Mouse (Mus musculus) gastrocnemius, adult 18-20 months (tissue): ENCODE measurements around the gene Pdxk. TPM values are rescaled to one million over a fixed set of nuclear protein-coding genes. Genes with fewer than 3 reads are reported as not detected.

Experiments
- DNase-seq: peaks from one replicate; pipeline ENCODE4 v3.0.0; 2021; ENCODE audit warnings: low spot score
- total RNA-seq, 2 experiments: library from RNA; stranded (reverse); gene quantifications; 2 replicates each; pipeline ENCODE4 v1.2.3; 2021

Pdxk gene
- total RNA-seq, 2 experiments from 2014 or later, result 6.2 to 7.1 TPM

DNA sequence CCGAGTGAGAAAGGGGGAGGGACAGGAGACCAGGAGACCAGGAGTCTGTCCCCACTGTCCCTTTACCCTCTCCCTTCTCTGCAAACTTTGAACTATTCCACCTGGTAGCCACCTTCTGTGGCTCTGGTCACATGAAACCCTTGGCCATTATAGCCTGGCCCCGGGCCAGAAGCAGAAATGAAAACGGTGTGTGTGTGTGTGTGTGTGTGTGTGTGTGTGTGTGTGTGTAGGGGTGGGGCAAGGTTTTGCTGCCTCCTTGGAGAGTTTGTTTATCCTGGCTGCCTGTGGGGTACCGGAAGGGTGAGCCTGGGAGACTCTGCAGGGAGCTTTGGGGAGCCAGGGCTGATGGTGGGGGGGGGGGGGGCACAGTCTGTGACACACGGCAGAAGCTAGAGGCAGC lies 4.3 kb downstream of the Pdxk start:
- DNase-seq, result no peak

DNA sequence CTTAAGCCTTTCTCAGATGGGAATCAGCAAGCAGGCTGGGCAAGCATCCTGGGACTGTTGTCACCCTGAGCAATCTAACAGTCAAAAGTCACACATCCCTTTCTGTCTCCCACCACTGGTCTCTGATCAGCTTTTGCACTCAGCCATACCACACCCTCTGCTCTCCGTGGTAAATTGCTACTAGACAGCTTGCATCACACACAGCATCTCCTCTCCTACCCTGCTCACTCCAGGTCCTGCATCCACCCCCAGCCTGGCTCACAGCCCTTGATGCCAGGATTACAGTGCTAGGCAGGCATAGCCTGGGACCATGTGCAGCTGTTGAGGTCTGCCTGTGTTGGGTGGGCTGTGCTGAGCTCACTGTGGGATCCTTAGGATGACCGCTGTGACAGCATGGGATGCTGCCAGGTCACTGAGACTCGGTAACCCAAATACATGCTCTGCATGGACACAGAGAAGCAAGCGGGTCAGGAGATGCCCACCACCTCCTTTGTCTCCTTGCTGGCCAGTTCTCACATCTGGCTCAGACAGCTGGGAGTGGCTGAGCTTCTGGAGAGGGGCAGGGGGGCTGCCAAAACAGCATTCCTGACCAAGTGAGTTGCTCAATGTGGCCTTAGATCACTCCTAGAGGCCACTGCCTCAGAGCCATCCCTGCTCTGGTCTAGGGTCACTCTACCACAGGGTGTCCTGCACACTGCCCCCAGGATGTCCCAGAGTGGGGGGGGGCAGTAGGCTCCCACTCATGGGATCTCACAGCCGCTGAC lies 6.2 kb downstream of the Pdxk start:
- DNase-seq, result peak; percentile 53

DNA sequence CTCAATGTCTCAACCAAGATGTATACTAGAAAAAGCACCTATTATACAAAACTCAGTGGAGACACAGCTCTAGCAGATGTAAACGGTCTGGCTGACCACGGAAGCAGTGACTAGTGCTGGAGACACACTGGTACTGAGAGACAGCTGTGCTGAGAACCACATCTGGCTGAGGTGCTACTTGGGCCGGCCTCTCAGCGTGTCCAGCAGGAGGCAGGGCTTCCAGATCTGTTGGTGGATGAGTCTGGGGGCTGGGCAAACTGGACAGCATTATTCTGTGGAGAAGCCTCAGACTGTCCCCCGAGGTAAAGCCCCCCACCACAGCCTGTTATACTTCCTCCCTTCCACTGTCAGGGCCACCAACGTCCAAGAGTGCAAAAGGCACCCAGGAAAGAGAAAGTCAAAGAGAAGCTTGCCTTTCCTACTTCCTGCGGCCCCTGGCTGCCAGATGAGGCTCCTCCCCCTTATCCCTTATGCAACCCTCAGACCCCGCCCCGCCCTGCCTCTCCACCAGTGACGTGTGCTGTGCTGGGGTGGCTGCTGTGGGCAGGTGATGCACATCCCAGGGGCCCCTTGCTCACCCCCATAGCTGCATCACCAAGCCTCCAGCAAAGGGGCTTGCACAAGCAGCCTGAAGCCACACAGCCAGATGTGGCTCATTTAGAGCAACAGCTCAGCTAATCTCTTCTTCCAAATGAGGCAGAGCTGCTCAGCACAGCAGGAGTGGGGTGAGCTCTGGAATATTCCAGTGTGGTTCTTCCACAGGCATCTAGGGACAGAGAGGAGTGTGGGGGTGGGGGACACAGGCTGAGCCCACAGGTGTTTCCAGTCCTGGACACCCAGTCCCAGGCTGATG lies 7.1 kb downstream of the Pdxk start:
- peak; percentile 78 for DNase-seq

DNA sequence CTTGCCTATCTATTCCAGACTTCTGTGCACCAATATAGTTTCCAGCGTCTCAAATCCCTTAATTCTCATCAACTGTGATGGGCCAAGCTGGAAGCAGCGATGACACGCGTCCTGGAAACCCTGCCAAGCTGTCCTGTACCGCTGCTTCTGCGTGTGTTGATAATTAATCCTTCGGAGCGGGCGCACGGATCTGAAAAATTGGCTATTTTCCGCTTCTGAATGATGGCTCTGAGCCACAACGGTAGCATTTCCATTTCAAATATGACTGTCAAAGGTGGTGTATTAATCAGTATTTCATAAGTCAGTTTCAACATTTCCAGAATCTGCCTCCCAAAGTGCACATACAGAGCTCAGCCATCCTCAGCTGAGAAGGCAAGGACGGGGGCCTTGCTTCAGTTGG lies 8.1 kb downstream of the Pdxk start:
- DNase-seq, result no peak

DNA sequence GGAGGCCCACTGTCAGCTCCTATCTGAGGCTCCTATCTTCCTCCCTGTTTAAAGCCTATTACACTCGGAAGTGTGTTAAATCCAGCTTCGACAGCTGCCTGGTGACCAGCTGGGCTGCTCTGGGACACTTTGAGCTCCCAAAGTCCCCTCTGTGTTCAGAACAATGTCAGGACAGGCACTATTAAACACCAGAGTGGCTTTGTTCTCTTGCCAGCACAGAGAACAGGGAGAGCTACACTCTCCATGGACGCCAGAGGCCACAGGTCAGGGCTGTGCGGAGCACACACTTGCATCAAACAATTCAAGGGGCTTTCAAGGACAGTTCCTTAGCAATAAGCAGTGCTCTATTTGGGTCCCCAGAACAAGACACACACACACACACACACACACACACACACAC lies 12.1 kb downstream of the Pdxk start:
- DNase-seq, result no peak

DNA sequence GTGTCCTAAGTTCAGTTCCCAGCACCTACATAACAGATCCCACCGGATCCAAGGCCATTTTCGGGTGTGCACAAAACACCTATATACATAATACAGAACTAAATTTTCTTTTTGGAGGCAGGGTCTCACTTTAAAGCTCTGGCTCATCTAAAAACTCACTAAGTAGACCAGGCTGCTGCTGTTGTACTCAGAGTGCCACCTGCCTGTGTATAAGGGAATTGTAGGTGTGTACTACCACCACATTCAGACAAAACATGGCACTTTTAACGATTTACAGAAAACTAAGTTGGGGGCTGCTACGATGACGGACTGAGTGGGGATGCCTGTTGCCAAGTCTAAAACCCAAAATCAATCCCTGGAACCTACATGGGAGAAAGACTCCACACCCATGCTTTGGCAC lies 14.0 kb downstream of the Pdxk start:
- DNase-seq, result no peak

DNA sequence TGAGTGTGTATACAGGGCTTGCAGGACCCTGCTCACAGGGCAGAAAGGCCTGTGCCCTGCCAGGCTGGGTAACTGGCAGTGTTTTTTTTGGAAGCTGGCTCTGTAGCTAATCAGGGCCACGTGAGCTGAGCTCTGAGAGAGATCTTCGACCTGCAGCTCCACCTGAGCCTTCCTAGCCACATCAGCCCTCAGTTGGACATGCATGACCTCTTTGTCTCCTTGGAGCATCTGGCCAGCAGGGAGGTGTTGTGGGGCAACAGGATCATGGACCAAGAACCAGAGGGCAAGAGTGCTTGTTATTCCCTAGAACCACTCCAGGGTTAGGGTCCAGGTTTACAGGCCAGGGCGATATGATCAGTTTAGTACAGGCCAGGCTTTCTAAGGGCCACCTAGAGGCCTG lies 17.4 kb downstream of the Pdxk start:
- DNase-seq, result no peak

DNA sequence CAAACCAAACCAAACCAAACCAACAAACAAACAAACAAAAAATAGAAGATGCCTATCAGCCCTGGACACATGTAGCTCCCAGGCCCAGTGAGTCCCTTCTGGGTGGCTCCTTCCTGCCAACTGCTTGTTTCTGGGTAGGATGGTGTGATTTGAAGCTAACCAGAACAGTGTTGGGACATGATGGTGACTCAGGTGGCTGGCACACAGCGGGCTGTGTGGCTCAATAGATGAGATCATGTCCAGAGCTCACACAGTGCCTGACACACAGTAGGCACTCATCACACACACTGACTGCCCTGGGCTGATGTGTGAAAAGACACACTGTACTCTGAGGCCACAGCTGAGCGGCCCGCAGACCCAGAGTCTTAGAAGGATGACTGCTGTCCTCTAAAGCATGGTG lies 18.6 kb downstream of the Pdxk start:
- no peak for DNase-seq

DNA sequence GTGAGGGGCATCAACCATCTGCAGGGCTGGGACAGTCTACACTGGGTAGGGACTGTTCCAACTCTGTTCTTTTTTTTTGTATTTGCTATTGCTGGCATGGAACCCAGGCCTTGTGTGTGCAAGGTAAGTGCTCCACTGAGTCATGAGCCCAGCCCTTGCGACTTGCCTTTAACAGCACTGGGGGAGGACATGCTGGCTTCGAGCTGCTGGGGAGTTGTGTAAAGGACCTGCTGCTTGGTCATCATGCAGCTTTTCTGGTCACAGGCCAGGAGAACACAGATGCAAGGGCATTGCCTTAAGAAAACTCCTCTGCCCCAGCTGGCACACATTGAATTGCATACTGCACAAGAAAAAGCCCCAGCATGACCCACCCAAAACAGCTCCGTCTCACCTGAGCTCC lies 22.5 kb downstream of the Pdxk start:
- no peak for DNase-seq

DNA sequence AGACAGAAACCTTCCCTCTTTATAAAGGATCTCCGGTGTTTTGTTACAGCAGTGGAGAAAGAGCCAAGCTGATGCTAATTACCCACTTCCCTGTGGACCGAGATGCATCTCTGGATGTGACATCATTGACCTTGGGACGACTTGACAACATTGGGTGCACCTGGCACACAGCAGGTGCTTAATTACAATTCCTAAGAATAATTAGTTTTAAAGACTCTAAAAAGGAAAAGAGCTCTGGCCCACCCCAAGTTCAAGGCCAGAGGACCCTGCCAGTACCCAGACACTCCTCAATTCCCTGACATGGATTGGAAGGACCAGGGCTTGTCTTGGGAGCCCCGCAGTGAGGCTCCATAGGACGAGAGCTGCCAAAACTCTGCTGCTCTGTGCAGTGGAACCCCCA lies 23.2 kb downstream of the Pdxk start:
- DNase-seq, result no peak

DNA sequence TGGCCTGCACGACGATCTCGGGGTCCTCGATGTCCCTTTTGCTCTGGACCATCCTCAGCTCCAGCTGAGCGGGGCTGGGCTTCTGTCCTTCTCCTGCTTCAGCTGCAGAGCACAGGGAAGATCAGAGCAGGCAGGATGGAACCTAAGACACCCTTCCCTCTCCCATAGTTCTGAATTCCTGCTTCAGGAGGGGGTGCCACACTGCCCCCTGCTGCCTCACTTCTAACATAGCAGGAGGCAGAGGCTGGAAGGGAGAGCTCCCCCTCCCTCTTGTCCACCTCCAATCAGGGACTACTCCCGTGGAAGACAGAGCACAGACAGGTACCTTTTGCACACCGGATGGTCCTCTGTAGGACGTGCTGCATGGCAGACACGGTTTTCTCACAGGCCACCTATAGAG lies 24.0 kb downstream of the Pdxk start:
- no peak for DNase-seq

DNA sequence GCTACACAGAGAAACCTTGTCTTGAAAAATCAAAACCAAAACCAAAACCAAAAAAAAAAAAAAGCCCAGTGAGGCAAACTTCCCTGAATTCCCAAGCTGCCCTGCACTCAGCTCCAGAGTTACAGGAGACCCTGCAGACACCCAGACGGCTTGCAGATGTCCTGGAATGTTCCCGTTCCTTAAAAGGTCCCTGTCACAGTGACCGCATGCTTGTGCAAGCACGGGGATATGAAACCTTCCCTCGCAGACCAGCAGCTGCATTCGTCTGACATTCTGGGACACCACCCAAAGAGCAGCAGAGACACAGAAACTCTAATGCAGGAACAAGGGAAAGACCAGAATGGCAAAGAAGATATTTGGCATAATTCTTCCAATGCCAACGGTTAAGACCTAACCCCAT lies 24.8 kb downstream of the Pdxk start:
- DNase-seq, result no peak

DNA sequence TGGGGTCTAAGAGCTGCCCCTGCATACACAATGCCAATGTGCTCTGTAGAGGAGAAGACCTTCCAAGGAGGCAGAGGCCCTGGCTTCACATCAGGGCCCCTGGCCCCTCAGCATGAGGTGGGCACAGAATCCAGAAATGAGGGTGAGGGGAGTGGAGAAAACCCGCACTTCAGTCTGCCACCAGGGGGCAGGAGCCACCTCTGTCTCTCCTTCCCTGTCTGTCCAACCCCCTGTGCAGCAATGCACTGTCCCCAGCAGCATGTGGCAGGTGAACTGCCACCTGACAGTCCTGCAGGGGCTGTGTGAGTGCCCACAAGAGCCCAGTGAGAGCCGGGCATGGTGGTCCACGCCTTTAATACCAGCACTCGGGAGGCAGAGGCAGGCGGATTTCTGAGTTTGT lies 25.2 kb downstream of the Pdxk start:
- DNase-seq, result no peak

DNA sequence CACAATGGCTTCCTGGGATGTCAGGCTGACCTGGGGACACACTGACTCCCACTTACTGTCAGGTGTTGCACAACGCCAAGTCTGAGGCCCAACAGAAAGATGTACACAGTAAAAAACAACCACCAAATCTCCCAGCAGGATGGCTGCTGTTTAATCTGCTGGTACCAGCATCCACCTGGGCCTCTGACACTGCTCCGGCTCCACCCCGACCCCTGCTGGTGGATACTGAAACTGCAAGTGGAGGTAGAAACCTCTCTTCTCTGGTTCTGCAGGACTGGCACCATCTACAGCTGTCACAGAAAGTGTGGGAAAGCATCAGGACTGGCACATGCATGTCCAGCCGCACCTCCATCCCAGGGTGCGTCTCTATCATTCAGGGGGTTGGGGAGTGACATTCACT lies 26.7 kb downstream of the Pdxk start:
- DNase-seq, result peak; percentile 73

DNA sequence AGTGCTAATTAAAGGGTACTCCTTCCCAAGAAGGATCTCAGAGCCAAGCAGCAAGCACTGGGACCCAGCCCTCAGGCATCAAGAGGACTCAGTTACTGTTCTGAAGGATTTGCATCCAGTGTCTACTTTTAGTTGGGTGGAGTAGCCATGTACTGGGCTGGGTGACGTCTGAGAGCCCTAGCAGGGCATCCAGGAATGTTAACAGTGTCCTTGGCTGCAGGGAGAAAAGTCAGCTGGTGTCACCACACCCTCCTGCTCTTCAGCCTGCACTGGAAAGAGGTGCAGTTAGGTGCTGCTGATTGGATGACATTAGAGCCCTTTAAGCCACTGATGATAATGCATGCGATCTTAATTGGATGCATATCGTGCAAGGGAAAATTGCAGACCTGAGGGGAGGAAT lies 31.9 kb downstream of the Pdxk start:
- no peak for DNase-seq

DNA sequence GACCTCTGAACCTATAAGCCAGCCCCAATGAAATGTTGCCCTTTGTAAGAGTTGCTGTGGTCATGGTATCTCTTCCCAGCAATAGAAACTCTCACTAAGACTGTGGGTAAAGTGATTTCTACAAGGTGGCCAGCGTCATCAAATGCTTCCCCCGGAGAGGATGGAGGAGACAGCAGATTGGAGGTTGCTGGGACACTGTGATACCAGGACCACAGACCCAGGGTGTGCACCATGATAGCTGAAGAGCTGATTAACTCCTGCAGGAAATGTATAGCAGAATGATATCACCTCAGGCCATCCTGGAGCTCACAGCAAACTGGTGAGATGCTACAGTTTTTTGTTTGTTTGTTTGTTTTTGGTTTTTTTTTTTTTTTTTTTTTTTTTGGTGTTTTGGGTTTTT lies 35.0 kb downstream of the Pdxk start:
- no peak for DNase-seq

DNA sequence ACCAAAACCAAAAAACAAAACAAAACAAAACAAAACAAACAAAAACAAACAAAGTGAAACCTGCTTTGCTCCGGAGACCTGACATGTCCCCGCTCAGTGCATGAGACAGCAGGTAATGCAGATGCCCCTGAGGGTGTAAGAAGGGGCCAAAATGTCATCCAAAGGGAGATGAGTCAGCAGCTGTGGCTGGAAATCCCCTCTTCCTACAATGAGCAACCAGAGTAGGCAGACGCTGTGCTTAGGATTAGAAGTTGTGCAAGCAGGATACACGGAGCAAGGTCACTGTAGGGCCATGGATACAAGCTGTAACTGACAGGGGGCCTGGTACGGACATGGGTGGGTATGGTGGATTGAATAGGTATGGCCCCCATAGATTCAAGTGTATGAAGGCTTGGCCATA lies 35.6 kb downstream of the Pdxk start:
- DNase-seq, result no peak

DNA sequence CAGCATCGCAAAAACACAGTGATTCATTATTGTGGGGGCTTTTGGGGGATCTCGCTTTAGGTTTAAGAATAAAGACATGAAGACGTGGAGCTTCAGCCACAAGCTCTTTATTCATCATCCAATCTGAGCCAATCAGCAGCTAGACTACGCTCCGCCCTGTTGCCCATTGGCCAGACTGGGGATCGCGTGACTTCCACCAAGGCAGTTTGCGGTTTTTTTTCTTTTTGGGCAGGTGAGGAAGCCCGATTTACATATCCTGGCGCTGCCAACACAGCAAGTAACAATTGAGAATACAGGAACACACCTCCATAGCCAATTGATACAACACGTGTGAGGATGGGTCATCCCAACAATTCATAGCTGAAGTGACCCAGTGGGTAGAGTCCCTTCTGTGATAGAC lies 36.7 kb downstream of the Pdxk start:
- DNase-seq, result no peak

DNA sequence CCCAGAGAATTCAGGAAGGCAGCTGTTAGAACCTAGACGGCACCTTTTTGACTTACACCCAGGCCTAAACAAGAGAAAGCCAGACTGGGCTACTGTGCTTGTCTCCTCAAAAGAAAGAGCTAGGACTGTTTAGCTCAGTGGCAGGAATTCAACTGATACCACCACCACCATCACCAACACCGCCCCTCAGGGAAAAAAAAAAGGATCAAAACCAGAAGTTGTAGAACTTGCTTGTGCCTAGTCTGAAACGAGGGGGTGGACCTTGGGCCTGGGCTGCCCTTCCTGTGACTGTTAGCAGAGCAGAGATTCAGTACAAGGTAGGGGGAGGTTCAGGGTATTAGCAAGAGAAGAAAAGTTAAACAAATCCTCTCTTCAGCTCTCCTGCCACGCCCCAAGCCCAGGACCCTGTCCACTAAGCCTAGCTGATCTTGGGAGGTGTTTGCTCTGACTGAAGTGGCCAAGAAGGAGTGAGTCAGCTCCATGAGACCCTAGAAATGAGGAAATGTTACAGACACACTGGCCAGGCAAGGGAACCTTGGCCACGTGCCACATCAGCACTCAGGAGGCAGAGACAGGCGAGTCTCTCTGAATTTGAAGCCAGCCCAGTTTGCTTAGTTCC lies 38.5 kb downstream of the Pdxk start:
- no peak for DNase-seq

DNA sequence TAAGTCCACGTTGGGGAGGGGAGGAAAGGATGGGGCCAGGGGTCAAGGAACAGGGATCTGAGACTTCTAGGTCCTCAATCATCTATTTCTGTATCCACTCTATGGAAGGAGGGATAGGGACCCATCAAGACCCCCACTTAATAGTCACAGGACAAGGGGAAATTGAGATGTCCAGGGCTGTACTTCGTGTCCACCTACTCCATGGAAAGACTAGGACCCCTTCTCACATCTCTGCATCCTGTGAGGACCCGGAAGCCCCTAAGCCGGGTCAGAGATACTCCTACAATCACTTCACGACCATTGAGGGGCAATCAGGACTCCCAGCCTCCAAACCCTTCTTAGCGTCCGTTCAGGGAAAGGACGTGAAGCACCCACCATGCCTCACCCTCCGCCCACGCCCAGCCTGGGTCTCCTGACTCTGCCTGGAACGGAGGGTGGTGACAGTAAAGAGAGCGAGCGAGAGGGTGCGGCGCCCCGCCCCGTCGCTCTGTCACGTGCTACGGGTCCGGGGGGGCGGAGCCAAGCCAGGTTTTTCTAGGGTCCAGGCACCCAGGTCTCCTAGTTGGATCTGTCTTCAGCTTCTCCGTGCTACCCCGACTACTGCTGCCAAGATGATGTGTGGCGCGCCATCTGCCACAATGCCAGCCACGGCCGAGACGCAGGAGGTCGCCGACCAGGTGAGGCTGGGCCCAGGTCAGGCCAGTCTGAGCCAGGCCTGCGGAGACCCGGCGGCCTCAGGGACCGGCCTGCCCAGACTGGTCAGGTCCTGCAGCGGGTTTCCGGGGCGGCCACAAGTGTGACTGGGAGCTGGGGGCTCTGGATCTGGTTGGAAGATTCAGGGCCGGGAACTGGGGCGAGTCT lies 39.4 kb downstream of the Pdxk start, which contains the start of gene Cstb:
TSS of gene Cstb (plus strand) at position 489 of the 861 bp plus-strand sequence.
- DNase-seq, result peak; percentile 75

DNA sequence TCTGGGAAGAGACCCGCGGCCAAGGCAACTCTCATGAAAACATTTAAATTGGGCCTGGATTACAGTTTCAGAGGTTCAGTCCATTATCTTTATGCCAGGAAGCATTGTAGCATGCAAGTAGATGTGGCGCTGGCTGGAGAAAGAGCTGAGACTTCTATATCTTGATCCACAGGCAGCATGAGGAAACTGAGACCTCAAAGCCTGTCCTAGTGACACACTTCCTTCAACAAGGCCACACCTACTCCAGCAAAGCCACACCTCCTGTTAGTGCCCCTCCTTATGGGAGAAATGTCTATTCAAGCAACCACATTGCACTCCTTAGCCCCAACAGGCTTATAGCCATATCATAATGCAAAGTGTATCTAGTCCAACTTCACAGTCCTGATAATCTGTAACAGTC lies 42.2 kb downstream of the Pdxk start:
- DNase-seq, result no peak

DNA sequence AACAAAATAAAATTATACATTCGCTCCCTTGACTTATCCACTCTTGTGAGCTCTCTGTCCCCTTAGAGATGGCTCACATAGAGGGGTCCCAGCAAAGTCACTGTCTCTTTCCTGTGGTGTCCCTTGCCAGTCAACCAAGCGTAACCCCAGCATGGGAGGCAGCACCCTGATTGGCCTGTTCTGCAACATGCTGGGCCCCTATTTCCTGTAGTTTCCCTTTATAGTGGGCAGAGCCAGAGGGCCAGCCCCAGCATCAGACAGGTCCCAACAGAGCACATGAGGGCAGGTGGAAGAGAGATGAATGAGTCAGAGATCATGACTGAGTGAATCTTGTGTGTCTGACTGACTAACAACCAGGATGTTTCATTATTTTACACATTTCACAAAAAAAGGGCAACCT lies 43.8 kb downstream of the Pdxk start:
- no peak for DNase-seq
